Mouse (Mus musculus): ENCODE measurements around the gene Arhgap4.

DNA sequence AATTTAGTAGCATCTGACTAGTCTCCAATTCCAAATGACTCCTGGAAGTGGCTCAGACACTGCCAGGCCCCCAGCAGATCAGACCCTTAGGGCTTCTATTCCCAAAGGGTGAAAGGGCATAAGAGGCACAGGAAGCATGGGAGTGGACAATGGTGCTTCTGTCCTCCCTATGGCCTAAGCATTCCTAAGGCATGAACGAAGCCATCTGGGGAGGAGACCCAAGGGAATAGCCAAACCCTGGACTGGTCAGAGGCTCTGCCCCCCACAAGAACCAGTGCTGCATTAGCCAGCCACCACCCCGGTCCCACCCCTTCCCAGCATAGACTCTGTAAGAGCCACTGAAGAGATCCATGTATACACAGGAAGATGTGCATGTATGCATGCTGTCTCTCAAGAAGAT is 45.8 kb downstream of the Arhgap4 start:
- no peak for TF ChIP-seq CTCF (IDR thresholded peaks at IDR 0.05)
- TF ChIP-seq POLR2A (IDR thresholded peaks at IDR 0.05; ENCODE audit: insufficient read depth, low read depth, low read length) = no peak
- no peak for TF ChIP-seq EP300 (IDR thresholded peaks at IDR 0.05; ENCODE audit: insufficient read depth, low read depth, low read length)
